Mouse (Mus musculus): ENCODE measurements around the gene Cad. TPM values are rescaled to one million over a fixed set of nuclear protein-coding genes. Genes with fewer than 3 reads are reported as not detected.
"Not testable (repeated sequence)": the region's sequence is repeated elsewhere in the genome, so short reads cannot be mapped to it uniquely, and the experiment has no call there.

The Cad gene
- polyA plus RNA-seq (2015; fragmentation: Nextera tagmentation; extraction: Ambion mirVana): 17.6 and 19.8 TPM in 2 replicates

GRCm38 (mm10) chr5:31054261-31055215, at the start of gene Cad:
Cad (plus strand) TSS chr5:31054780.
- peak within 1 kb of the TSS; percentile 59 for H3K27ac ChIP-seq (replicated peaks)
- H3K36me3 ChIP-seq: peaks cover 9% of the 10 kb centered on the region
- H3K4me2 ChIP-seq (replicated peaks): peak within 1 kb of the TSS; percentile 93
- no peaks in the 10 kb centered on the region for H3K27me3 ChIP-seq
- peak within 1 kb of the TSS; percentile 77 for H3K4me3 ChIP-seq
- H3K9ac ChIP-seq (replicated peaks): peak within 1 kb of the TSS; percentile 69
- WGBS: under 1% methylated on average over 64 of the region's 64 CpGs
- H3K4me1 ChIP-seq: peaks cover 22% of the 10 kb centered on the region
- no peaks in the 10 kb centered on the region for H3K9me3 ChIP-seq
- ATAC-seq (replicated peaks): peak; percentile 98

- H3K9me3 ChIP-seq: no peaks in the 10 kb centered on the region
- H3K4me1 ChIP-seq: no peaks in the 10 kb centered on the region
- no peak overlapping the region for H3K9ac ChIP-seq (replicated peaks)
- no peaks in the 10 kb centered on the region for H3K36me3 ChIP-seq
- no peaks in the 10 kb centered on the region for H3K27me3 ChIP-seq
- WGBS: 89% methylated on average over 3 of the region's 3 CpGs
- H3K27ac ChIP-seq (replicated peaks): no peak overlapping the region
- no peak for ATAC-seq (replicated peaks)
- no peak overlapping the region for H3K4me2 ChIP-seq (replicated peaks)
- H3K4me3 ChIP-seq: no peak overlapping the region
Measured at GRCm38 (mm10) chr5:31012737-31013136, 41.8 kb upstream of the Cad start.

GRCm38 (mm10) chr5:31015913-31016312, 38.7 kb upstream of the Cad start:
- Histone ChIP-seq H3K4me1 (no peaks in the 10 kb centered on the region), H3K9me3 (no peaks in the 10 kb centered on the region), H3K4me2 (replicated peaks) (no peak overlapping the region), H3K4me3 (no peak overlapping the region), H3K27ac (replicated peaks) (no peak overlapping the region), H3K27me3 (no peaks in the 10 kb centered on the region), H3K36me3 (no peaks in the 10 kb centered on the region), H3K9ac (replicated peaks) (no peak overlapping the region)
- no peak for ATAC-seq (replicated peaks)
- WGBS: 78% methylated on average over 2 of the region's 2 CpGs

- not testable (repeated sequence) for H3K9me3 ChIP-seq; H3K27ac ChIP-seq (replicated peaks); ATAC-seq (replicated peaks); H3K4me1 ChIP-seq; H3K4me2 ChIP-seq (replicated peaks); H3K36me3 ChIP-seq; H3K9ac ChIP-seq (replicated peaks); H3K4me3 ChIP-seq; H3K27me3 ChIP-seq
- 87% methylated on average over 5 of the region's 5 CpGs for WGBS
Measured at GRCm38 (mm10) chr5:31021790-31022189, 32.8 kb upstream of the Cad start.

GRCm38 (mm10) chr5:31022690-31023089, 31.9 kb upstream of the Cad start:
- H3K9ac ChIP-seq (replicated peaks): no peak overlapping the region
- no peaks in the 10 kb centered on the region for H3K9me3 ChIP-seq
- no peak overlapping the region for H3K4me3 ChIP-seq
- H3K27me3 ChIP-seq: no peaks in the 10 kb centered on the region
- WGBS: 30% methylated on average over 1 of the region's 1 CpGs
- H3K4me1 ChIP-seq: no peaks in the 10 kb centered on the region
- ATAC-seq (replicated peaks): no peak
- no peak overlapping the region for H3K4me2 ChIP-seq (replicated peaks)
- H3K27ac ChIP-seq (replicated peaks): no peak overlapping the region
- H3K36me3 ChIP-seq: no peaks in the 10 kb centered on the region

- H3K4me1 ChIP-seq: no peaks in the 10 kb centered on the region
- no peak overlapping the region for H3K27ac ChIP-seq (replicated peaks)
- H3K36me3 ChIP-seq: no peaks in the 10 kb centered on the region
- no peak overlapping the region for H3K4me2 ChIP-seq (replicated peaks)
- H3K27me3 ChIP-seq: no peaks in the 10 kb centered on the region
- H3K9me3 ChIP-seq: no peaks in the 10 kb centered on the region
- no peak for ATAC-seq (replicated peaks)
- H3K9ac ChIP-seq (replicated peaks): no peak overlapping the region
- H3K4me3 ChIP-seq: no peak overlapping the region
- WGBS: 12% methylated on average over 4 of the region's 4 CpGs
Measured at GRCm38 (mm10) chr5:31023254-31023653, 31.3 kb upstream of the Cad start.

- Histone ChIP-seq H3K4me1 (no peaks in the 10 kb centered on the region), H3K4me3 (no peak overlapping the region), H3K27ac (replicated peaks) (no peak overlapping the region), H3K27me3 (no peaks in the 10 kb centered on the region), H3K4me2 (replicated peaks) (no peak overlapping the region), H3K36me3 (no peaks in the 10 kb centered on the region), H3K9me3 (no peaks in the 10 kb centered on the region), H3K9ac (replicated peaks) (no peak overlapping the region)
- no peak for ATAC-seq (replicated peaks)
Measured at GRCm38 (mm10) chr5:31024641-31025040, 29.9 kb upstream of the Cad start.

GRCm38 (mm10) chr5:31030926-31031325, 23.7 kb upstream of the Cad start:
- no peak for ATAC-seq (replicated peaks)
- no peaks in the 10 kb centered on the region for H3K9me3 ChIP-seq
- WGBS: 96% methylated on average over 4 of the region's 4 CpGs
- no peak overlapping the region for H3K4me2 ChIP-seq (replicated peaks)
- no peaks in the 10 kb centered on the region for H3K27me3 ChIP-seq
- H3K27ac ChIP-seq (replicated peaks): no peak overlapping the region
- H3K9ac ChIP-seq (replicated peaks): no peak overlapping the region
- no peak overlapping the region for H3K4me3 ChIP-seq
- H3K4me1 ChIP-seq: no peaks in the 10 kb centered on the region
- peaks cover 2% of the 10 kb centered on the region; the same call in 1 of the 2 replicates for H3K36me3 ChIP-seq

GRCm38 (mm10) chr5:31031508-31031907, 23.1 kb upstream of the Cad start:
- H3K9me3 ChIP-seq: no peaks in the 10 kb centered on the region
- 89% methylated on average over 8 of the region's 8 CpGs for WGBS
- no peak overlapping the region for H3K9ac ChIP-seq (replicated peaks)
- no peak for ATAC-seq (replicated peaks)
- no peak overlapping the region for H3K27ac ChIP-seq (replicated peaks)
- H3K4me1 ChIP-seq: no peaks in the 10 kb centered on the region
- H3K36me3 ChIP-seq: peaks cover 7% of the 10 kb centered on the region
- no peak overlapping the region for H3K4me3 ChIP-seq
- no peak overlapping the region for H3K4me2 ChIP-seq (replicated peaks)
- H3K27me3 ChIP-seq: no peaks in the 10 kb centered on the region

- H3K36me3 ChIP-seq: peaks cover 25% of the 10 kb centered on the region
- no peak overlapping the region for H3K27ac ChIP-seq (replicated peaks)
- 93% methylated on average over 6 of the region's 6 CpGs for WGBS
- H3K9me3 ChIP-seq: no peaks in the 10 kb centered on the region
- no peak for ATAC-seq (replicated peaks)
- no peaks in the 10 kb centered on the region for H3K27me3 ChIP-seq
- no peak overlapping the region for H3K4me3 ChIP-seq
- no peak overlapping the region for H3K9ac ChIP-seq (replicated peaks)
- no peak overlapping the region for H3K4me2 ChIP-seq (replicated peaks)
- no peaks in the 10 kb centered on the region for H3K4me1 ChIP-seq
Measured at GRCm38 (mm10) chr5:31034669-31035068, 19.9 kb upstream of the Cad start.

GRCm38 (mm10) chr5:31036556-31036955, 18.0 kb upstream of the Cad start:
- not testable (repeated sequence) for H3K27ac ChIP-seq (replicated peaks); H3K4me2 ChIP-seq (replicated peaks); H3K9ac ChIP-seq (replicated peaks); ATAC-seq (replicated peaks); H3K9me3 ChIP-seq; H3K4me3 ChIP-seq; H3K4me1 ChIP-seq; H3K27me3 ChIP-seq
- H3K36me3 ChIP-seq: peaks cover 39% of the 10 kb centered on the region
- WGBS: 92% methylated on average over 11 of the region's 11 CpGs

- no peak overlapping the region for H3K4me3 ChIP-seq
- peaks cover 52% of the 10 kb centered on the region for H3K36me3 ChIP-seq
- H3K27me3 ChIP-seq: no peaks in the 10 kb centered on the region
- no peaks in the 10 kb centered on the region for H3K4me1 ChIP-seq
- H3K27ac ChIP-seq (replicated peaks): no peak overlapping the region
- no peak overlapping the region for H3K4me2 ChIP-seq (replicated peaks)
- H3K9ac ChIP-seq (replicated peaks): no peak overlapping the region
- no peak for ATAC-seq (replicated peaks)
- no peaks in the 10 kb centered on the region for H3K9me3 ChIP-seq
- 85% methylated on average over 7 of the region's 7 CpGs for WGBS
Measured at GRCm38 (mm10) chr5:31038171-31038845, 16.3 kb upstream of the Cad start.
